Mouse (Mus musculus): ENCODE measurements around the gene Atg16l1.

GRCm38 (mm10) chr1:87825991-87826390 is 70.3 kb downstream of the Atg16l1 start:
- TF ChIP-seq CTCF (IDR thresholded peaks at IDR 0.05; ENCODE audit: control insufficient read depth, insufficient read depth, insufficient replicate concordance, low read depth, low read length): no peak
- TF ChIP-seq POLR2A (IDR thresholded peaks at IDR 0.05; ENCODE audit: control insufficient read depth, low read depth, low read length): no peak

All from testis, adult 2 months (tissue).